Mouse (Mus musculus): Measurements from ENCODE around the gene Klhdc10. TPM values are rescaled to one million over a fixed set of nuclear protein-coding genes. Genes with fewer than 3 reads are reported as not detected.

Klhdc10 gene
- polyA plus RNA-seq (2012), result 23.8 and 26.7 TPM in 2 replicates

DNA sequence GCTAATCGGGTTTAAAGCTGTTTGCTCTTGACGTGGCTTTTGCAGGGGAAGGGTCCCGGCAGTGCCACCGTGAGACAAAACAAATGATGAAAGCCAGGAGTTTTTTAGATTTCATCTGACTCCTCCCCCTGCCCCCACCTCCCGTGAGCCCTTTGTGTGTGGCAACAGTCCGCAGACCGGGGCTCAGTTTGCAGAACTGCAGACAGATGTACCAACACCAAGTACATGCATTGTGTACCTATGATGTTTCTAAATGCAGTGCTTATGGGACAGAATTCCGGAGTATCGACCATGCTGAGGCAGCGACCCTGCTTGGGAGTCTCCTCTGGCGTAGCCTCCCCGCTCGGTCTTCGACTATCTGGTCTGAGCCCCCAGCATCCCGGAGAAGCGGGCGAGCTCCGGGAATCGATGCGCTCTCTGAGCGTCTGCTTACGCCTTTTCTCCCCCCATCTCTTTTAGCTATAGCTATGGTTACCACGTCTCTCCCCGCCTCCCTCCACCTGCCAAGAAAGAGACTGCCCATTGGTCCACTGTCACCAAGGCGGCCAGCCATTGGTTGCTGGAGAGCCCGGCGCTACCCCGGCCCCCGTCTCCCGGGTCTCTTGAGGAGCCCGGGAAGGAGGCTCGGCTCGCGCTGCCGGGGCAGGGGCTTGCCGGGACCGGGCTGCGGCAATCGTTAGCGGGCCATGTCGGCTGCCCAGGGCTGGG is at the start of gene Klhdc10:
Gene Klhdc10, plus strand, starts transcription at position 561 of the 708 bp plus-strand sequence.
- no peak for TF ChIP-seq GATA1 (IDR thresholded peaks at IDR 0.05; ENCODE audit: low read length)

- TF ChIP-seq GATA1 (IDR thresholded peaks at IDR 0.05; ENCODE audit: low read length), result no peak
These were observed 48.9 kb upstream of the Klhdc10 start for GRCm38 (mm10) chr6:30352762-30353161.

- no peak for TF ChIP-seq GATA1 (IDR thresholded peaks at IDR 0.05; ENCODE audit: low read length)
These were observed 48.0 kb upstream of the Klhdc10 start for GRCm38 (mm10) chr6:30353661-30354060.

GRCm38 (mm10) chr6:30354760-30355159 is 46.9 kb upstream of the Klhdc10 start:
- TF ChIP-seq GATA1 (IDR thresholded peaks at IDR 0.05; ENCODE audit: low read length), result no peak

DNA sequence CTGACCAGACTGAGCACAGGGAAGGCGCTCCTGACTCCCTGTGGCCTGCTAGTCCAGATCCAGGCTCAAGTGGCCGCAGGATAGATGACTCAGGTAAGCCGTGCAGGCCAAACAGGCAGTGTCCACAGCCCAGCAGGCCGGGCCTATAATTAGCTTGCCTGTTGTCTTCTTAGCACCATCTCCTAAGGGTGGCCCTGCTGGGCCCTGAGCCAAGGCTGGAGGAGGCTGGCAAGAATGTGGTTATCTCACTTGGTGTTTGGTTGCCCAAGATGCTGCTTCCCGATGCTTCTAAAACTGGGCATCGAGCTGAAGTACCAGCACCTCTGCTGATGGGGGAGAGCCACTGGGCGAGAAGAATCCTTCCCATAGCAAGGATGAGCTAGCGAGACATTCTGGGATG is 46.0 kb upstream of the Klhdc10 start:
- TF ChIP-seq GATA1 (IDR thresholded peaks at IDR 0.05; ENCODE audit: low read length), result no peak

GRCm38 (mm10) chr6:30356161-30356560 is 45.5 kb upstream of the Klhdc10 start:
- TF ChIP-seq GATA1 (IDR thresholded peaks at IDR 0.05; ENCODE audit: low read length), result no peak

GRCm38 (mm10) chr6:30356680-30357079 is 45.0 kb upstream of the Klhdc10 start:
- no peak for TF ChIP-seq GATA1 (IDR thresholded peaks at IDR 0.05; ENCODE audit: low read length)

- TF ChIP-seq GATA1 (IDR thresholded peaks at IDR 0.05; ENCODE audit: low read length), result no peak
These were observed 44.0 kb upstream of the Klhdc10 start for GRCm38 (mm10) chr6:30357561-30358177.

DNA sequence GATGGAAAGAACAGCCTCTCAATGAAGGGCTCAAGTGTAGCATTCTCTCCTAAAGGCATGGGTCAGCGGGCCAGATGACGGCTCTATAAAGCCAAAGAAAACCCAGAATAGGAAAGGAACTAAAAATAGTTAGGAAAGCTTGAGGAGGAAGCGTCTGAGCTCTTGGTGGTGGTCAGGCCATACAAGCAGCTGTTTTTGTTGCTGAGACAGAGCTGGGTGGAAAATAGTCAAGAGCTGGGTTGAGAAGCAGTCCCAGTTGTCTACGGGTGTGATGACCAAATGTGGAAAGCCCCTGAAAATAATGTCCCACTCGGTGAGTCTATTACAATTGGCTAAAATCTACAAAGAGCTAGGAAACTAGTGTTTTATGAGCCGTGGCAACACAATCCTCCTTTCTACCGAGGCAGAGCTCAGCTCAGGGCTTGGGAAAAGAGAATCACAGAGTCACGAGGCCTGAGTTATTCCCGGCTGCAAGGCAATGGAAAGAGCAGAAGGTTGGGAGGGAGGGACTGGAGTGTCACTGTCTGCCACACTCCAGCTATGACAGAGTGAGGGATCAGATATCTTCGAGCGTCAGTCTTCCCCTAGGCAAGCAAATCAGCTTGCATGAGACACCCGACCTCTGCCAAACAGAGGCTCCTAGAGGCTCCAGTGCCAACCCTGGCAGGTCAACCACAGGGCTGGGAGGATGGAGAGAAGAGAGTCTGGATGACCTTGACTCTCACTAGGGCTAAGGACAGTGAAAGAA is 41.7 kb upstream of the Klhdc10 start:
- TF ChIP-seq GATA1 (IDR thresholded peaks at IDR 0.05; ENCODE audit: low read length), result no peak

GRCm38 (mm10) chr6:30363808-30364207 is 37.9 kb upstream of the Klhdc10 start:
- no peak for TF ChIP-seq GATA1 (IDR thresholded peaks at IDR 0.05; ENCODE audit: low read length)

- TF ChIP-seq GATA1 (IDR thresholded peaks at IDR 0.05; ENCODE audit: low read length), result no peak
These were observed 32.4 kb upstream of the Klhdc10 start for GRCm38 (mm10) chr6:30369291-30369690.

DNA sequence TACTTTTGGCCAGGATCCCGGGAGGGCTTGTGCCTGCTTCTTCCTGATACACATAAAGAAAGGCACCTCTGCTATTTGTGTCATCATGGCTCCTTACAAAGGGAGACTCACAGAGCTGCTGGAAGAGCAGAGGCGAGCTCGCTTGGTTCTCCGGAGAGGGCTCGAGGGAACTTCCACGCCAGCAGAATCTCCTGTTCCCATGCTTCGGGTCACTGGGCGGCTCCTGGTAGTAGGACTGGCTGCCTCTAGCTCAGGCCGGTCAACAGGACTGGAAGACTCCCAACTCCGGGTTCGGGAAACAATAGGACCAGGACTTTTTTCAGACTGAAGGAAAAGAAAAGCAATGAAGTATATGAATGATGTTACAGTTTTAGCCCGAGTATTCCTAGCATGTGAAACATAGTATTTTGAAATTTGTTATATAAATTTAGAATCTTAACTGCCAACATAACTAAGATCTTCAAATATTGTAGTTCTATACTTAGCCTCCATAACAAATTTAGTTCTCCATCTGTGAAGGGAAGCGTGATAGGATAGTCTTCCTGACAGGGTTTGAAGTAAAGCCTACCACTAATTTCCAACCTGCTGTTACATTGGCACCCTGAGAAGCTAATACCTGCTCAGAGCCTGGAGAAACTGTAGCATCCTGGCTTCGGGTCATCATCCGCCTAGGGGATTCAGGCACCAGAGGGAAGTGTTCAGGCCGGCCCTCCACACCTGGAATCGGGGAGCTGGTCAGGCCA is 28.9 kb upstream of the Klhdc10 start:
- TF ChIP-seq GATA1 (IDR thresholded peaks at IDR 0.05; ENCODE audit: low read length), result no peak

GRCm38 (mm10) chr6:30374731-30375510 is 26.7 kb upstream of the Klhdc10 start:
- TF ChIP-seq GATA1 (IDR thresholded peaks at IDR 0.05; ENCODE audit: low read length), result no peak

DNA sequence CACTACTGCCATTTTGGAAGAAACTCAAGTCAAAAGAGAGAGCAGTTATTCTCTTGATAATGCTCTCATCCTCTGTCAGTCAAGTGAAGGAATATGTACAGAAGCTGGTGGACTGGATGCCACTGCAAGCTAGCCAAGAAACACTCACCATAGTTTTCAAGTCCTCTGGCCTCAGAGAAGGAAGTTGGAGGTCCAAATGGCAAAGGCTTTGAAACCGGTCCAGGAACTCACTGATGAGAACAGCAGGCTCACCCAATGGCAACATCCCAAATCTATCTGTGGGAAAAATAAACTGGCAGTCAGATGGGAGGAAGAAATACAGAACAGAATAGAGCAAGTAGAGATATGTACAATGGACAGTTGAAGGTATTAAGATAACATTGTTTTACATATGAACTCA is 25.9 kb upstream of the Klhdc10 start:
- TF ChIP-seq GATA1 (IDR thresholded peaks at IDR 0.05; ENCODE audit: low read length), result no peak

DNA sequence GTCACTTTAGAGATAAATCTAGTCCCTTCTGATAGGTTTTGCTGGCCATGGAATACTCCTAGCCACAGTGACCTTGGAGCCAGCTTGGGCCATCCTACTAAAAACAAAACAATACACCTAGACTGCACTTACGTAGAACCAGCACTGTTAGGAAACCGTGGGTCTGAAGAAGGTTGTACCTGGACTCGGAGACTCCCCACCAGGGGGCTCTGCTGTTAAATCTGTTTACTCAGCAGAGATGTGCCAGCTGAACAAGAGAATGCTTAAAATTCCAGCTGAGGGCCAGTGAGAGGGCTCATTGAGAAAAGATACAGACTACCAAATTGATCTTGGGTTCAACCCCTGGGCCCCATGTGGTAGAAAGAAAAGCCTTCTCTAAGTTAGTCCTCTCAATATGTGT is 20.6 kb upstream of the Klhdc10 start:
- TF ChIP-seq GATA1 (IDR thresholded peaks at IDR 0.05; ENCODE audit: low read length), result no peak

Measured in G1E-ER4 (cell line).